Mouse (Mus musculus): ENCODE data around the gene Tmem60. TPM values are rescaled to one million over a fixed set of nuclear protein-coding genes. Genes with fewer than 3 reads are reported as not detected.

Tmem60 gene
- polyA plus RNA-seq, 2 experiments = 36.2 to 58.4 TPM

DNA sequence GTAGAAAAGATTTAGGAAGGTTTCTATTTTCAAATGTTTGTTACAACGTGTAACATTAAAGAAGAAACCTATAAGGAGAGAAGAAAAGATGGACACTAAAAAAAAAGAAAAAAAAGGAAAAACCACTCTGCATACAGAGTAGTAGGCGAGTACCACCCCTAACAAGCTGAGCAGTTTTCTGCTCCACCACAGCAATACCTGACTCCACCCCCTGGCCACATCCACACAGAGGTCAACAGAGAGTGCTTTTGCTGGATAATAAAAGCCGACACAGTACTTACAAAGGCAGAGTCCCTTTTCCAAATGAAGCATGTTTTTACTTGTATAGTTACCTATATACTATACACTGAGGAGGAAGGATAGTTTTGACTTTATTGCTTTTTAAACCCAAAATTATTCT lies 42.6 kb downstream of the Tmem60 start:
- no peak for TF ChIP-seq POLR2A (IDR thresholded peaks at IDR 0.05; ENCODE audit: borderline replicate concordance, extremely low read depth, insufficient read depth, insufficient read length)
- H3K9me3 ChIP-seq (ENCODE audit: control insufficient read depth, low read length) = no peaks in the 10 kb centered on the region
- 68% methylated on average over 3 of the region's 3 CpGs for WGBS
- no peak overlapping the region for H3K4me2 ChIP-seq (replicated peaks; ENCODE audit: low read depth, low read length, severe bottlenecking)
- H3K4me1 ChIP-seq (ENCODE audit: control insufficient read depth, insufficient read depth, low read length) = no peaks in the 10 kb centered on the region
- H3K9ac ChIP-seq (ENCODE audit: low read depth, low read length, severe bottlenecking) = no peak overlapping the region
- H3K27ac ChIP-seq (replicated peaks; ENCODE audit: low read depth, low read length) = no peak overlapping the region
- no peak for DNase-seq (ENCODE audit: low spot score)
- no peaks in the 10 kb centered on the region for H3K27me3 ChIP-seq (ENCODE audit: control insufficient read depth, insufficient read depth, low read length)
- H3K4me3 ChIP-seq (replicated peaks; ENCODE audit: low read length) = no peak overlapping the region
- H3K36me3 ChIP-seq (ENCODE audit: control insufficient read depth, insufficient read depth, low read length) = no peaks in the 10 kb centered on the region
- no peak for ATAC-seq (ENCODE audit: low FRiP score, low read depth)

DNA sequence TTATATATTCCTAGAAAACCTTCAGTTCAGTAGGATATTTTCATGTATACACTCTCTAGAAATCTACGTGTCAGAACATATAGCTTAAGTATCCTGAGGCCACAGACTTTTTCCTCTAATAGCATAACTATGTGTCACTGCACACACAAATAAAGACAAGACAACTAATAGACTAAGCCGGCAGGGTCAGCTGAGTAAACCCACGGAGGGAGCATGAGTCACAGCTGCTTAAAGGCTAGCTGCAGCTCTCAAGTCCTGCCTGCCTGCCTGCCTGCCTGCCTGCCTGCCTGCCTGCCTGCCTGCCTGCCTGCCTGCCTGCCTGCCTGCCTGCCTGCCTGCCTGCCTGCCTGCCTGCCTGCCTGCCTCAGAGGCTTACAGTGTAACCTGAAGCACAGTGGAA lies 43.5 kb downstream of the Tmem60 start:
- Histone ChIP-seq H3K27me3 (ENCODE audit: control insufficient read depth, insufficient read depth, low read length) (no peaks in the 10 kb centered on the region), H3K4me2 (replicated peaks; ENCODE audit: low read depth, low read length, severe bottlenecking) (no peak overlapping the region), H3K9ac (ENCODE audit: low read depth, low read length, severe bottlenecking) (no peak overlapping the region), H3K27ac (replicated peaks; ENCODE audit: low read depth, low read length) (no peak overlapping the region), H3K4me1 (ENCODE audit: control insufficient read depth, insufficient read depth, low read length) (no peaks in the 10 kb centered on the region), H3K4me3 (replicated peaks; ENCODE audit: low read length) (no peak overlapping the region), H3K9me3 (ENCODE audit: control insufficient read depth, low read length) (no peaks in the 10 kb centered on the region), H3K36me3 (ENCODE audit: control insufficient read depth, insufficient read depth, low read length) (no peaks in the 10 kb centered on the region)
- no peak for DNase-seq (ENCODE audit: low spot score)
- WGBS = 70% methylated on average over 3 of the region's 3 CpGs
- ATAC-seq (ENCODE audit: low FRiP score, low read depth) = no peak
- no peak for TF ChIP-seq POLR2A (IDR thresholded peaks at IDR 0.05; ENCODE audit: borderline replicate concordance, extremely low read depth, insufficient read depth, insufficient read length)

DNA sequence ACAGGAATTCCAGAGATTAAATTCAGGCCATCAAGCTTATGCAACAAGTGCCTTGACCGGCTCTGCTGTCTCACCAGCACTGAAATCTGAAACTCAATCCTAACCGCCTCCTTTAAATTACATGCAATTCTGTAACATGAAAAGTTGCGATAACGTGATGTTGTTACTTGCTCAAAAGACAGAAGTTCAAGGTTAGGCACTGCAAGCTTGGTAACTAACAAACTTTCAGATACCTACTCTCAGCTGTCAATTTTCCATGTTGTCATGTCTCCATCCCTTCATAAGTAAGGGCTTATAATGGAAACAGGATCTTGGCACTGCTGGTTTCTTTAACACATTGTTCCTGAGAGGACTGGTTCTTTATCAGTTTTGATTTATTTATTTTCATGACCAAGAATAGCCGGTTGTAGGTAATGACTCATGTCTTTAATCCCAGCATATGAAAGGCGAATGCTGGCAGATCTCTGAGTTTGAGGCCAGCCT lies 47.7 kb downstream of the Tmem60 start:
- no peaks in the 10 kb centered on the region for H3K4me1 ChIP-seq (ENCODE audit: control insufficient read depth, insufficient read depth, low read length)
- no peaks in the 10 kb centered on the region for H3K9me3 ChIP-seq (ENCODE audit: control insufficient read depth, low read length)
- H3K27ac ChIP-seq (replicated peaks; ENCODE audit: low read depth, low read length) = no peak overlapping the region
- ATAC-seq (ENCODE audit: low FRiP score, low read depth) (no peak), DNase-seq (ENCODE audit: low spot score) (no peak)
- 57% methylated on average over 6 of the region's 6 CpGs for WGBS
- H3K27me3 ChIP-seq (ENCODE audit: control insufficient read depth, insufficient read depth, low read length) = no peaks in the 10 kb centered on the region
- no peak overlapping the region for H3K4me3 ChIP-seq (replicated peaks; ENCODE audit: low read length)
- no peak overlapping the region for H3K9ac ChIP-seq (ENCODE audit: low read depth, low read length, severe bottlenecking)
- no peak overlapping the region for H3K4me2 ChIP-seq (replicated peaks; ENCODE audit: low read depth, low read length, severe bottlenecking)
- TF ChIP-seq POLR2A (IDR thresholded peaks at IDR 0.05; ENCODE audit: borderline replicate concordance, extremely low read depth, insufficient read depth, insufficient read length) = no peak
- no peaks in the 10 kb centered on the region for H3K36me3 ChIP-seq (ENCODE audit: control insufficient read depth, insufficient read depth, low read length)

DNA sequence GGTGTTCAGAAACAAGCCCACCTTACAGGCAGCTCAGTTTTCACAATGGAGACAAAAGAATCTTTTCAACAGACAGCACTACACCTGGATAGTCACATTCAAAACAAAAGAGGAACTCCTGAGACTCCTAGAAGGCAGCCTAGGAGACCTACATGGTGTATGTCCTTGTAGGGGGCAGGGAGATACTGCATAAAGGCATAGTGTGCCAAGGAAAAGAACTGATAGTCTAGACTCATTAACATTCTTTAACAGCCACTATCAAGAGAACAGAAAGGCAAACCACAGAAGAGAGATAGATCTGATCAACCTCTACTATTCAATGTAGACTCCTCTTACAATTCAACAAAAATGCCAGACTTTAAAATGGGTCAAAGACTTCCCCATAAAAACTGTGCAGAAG lies 48.4 kb downstream of the Tmem60 start:
- Histone ChIP-seq H3K9ac (ENCODE audit: low read depth, low read length, severe bottlenecking) (no peak overlapping the region), H3K4me1 (ENCODE audit: control insufficient read depth, insufficient read depth, low read length) (no peaks in the 10 kb centered on the region), H3K36me3 (ENCODE audit: control insufficient read depth, insufficient read depth, low read length) (no peaks in the 10 kb centered on the region), H3K4me3 (replicated peaks; ENCODE audit: low read length) (no peak overlapping the region), H3K4me2 (replicated peaks; ENCODE audit: low read depth, low read length, severe bottlenecking) (no peak overlapping the region), H3K9me3 (ENCODE audit: control insufficient read depth, low read length) (no peaks in the 10 kb centered on the region), H3K27ac (replicated peaks; ENCODE audit: low read depth, low read length) (no peak overlapping the region), H3K27me3 (ENCODE audit: control insufficient read depth, insufficient read depth, low read length) (no peaks in the 10 kb centered on the region)
- ATAC-seq (ENCODE audit: low FRiP score, low read depth) (no peak), DNase-seq (ENCODE audit: low spot score) (no peak)
- no peak for TF ChIP-seq POLR2A (IDR thresholded peaks at IDR 0.05; ENCODE audit: borderline replicate concordance, extremely low read depth, insufficient read depth, insufficient read length)

DNA sequence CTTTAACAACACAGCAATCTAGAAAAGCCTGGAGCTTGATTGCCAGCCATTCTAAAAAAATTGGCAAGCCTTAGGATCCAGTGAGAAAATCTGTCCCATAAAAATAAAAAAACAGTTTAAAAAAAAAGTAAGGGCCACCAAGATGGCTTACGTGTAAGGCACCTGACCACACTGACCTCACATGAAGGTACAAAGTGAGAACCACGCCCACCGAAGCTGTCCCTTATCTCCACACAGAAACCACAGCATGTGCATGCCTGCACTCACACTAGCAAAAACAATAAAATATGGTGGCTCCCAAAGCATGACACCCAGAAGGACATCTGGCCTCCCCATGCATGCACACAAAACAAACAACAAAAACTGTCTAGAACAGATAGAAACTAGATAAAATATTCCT lies 49.3 kb downstream of the Tmem60 start:
- no peak overlapping the region for H3K4me2 ChIP-seq (replicated peaks; ENCODE audit: low read depth, low read length, severe bottlenecking)
- no peak overlapping the region for H3K9ac ChIP-seq (ENCODE audit: low read depth, low read length, severe bottlenecking)
- no peak for DNase-seq (ENCODE audit: low spot score)
- no peak for ATAC-seq (ENCODE audit: low FRiP score, low read depth)
- H3K4me1 ChIP-seq (ENCODE audit: control insufficient read depth, insufficient read depth, low read length) = no peaks in the 10 kb centered on the region
- H3K9me3 ChIP-seq (ENCODE audit: control insufficient read depth, low read length) = no peaks in the 10 kb centered on the region
- H3K36me3 ChIP-seq (ENCODE audit: control insufficient read depth, insufficient read depth, low read length) = no peaks in the 10 kb centered on the region
- TF ChIP-seq POLR2A (IDR thresholded peaks at IDR 0.05; ENCODE audit: borderline replicate concordance, extremely low read depth, insufficient read depth, insufficient read length) = no peak
- WGBS = 78% methylated on average over 3 of the region's 3 CpGs
- H3K27ac ChIP-seq (replicated peaks; ENCODE audit: low read depth, low read length) = no peak overlapping the region
- H3K27me3 ChIP-seq (ENCODE audit: control insufficient read depth, insufficient read depth, low read length) = no peaks in the 10 kb centered on the region
- H3K4me3 ChIP-seq (replicated peaks; ENCODE audit: low read length) = no peak overlapping the region

DNA sequence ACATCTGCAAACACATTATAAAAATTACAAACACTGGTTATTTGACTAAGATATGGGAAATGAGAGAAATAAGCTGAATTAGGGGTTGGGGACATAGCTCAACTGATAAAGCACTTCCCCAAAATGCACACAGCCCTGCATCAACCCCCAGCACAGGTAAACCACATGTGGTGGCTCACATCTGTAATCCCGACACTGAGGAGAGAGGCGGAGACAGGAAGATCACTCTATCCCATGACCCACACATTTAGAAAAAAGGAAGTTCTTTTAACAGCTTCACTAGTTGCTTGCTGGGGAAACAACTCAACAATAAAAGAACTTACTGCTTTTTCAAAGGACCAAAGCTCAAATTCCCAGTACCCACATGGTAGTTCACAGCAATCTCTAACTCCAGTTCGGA lies 50.6 kb downstream of the Tmem60 start:
- H3K4me2 ChIP-seq (replicated peaks; ENCODE audit: low read depth, low read length, severe bottlenecking) = no peak overlapping the region
- no peak overlapping the region for H3K9ac ChIP-seq (ENCODE audit: low read depth, low read length, severe bottlenecking)
- no peak for TF ChIP-seq POLR2A (IDR thresholded peaks at IDR 0.05; ENCODE audit: borderline replicate concordance, extremely low read depth, insufficient read depth, insufficient read length)
- ATAC-seq (ENCODE audit: low FRiP score, low read depth) = no peak
- no peak overlapping the region for H3K27ac ChIP-seq (replicated peaks; ENCODE audit: low read depth, low read length)
- no peak for DNase-seq (ENCODE audit: low spot score)
- H3K27me3 ChIP-seq (ENCODE audit: control insufficient read depth, insufficient read depth, low read length) = no peaks in the 10 kb centered on the region
- no peaks in the 10 kb centered on the region for H3K9me3 ChIP-seq (ENCODE audit: control insufficient read depth, low read length)
- no peaks in the 10 kb centered on the region for H3K4me1 ChIP-seq (ENCODE audit: control insufficient read depth, insufficient read depth, low read length)
- no peak overlapping the region for H3K4me3 ChIP-seq (replicated peaks; ENCODE audit: low read length)
- WGBS = 81% methylated on average over 3 of the region's 3 CpGs
- no peaks in the 10 kb centered on the region for H3K36me3 ChIP-seq (ENCODE audit: control insufficient read depth, insufficient read depth, low read length)

Data from limb, embryonic 14.5 days (tissue).